Mouse (Mus musculus) layer of hippocampus, adult 6 months (tissue): ENCODE measurements around the gene Gm17387. TPM values are rescaled to one million over a fixed set of nuclear protein-coding genes. Genes with fewer than 3 reads are reported as not detected.

Experiments
- long read RNA-seq, 2 experiments: library from polyadenylated mRNA; unstranded; transcript quantifications; one replicate each; pipeline ENCODE4 v2.0.0; 2019 to 2020
- polyA plus RNA-seq: library from polyadenylated mRNA; unstranded; fragments of <200 nt; fragmentation: Nextera tagmentation; gene quantifications from 2 replicates; pipeline ENCODE4 v1.2.3, GENCODE M21; 2021

Gene Gm17387
- not detected in 2 replicates for polyA plus RNA-seq
- long read RNA-seq, experiment 1: 0 reads
- long read RNA-seq, experiment 2: 0 reads

DNA sequence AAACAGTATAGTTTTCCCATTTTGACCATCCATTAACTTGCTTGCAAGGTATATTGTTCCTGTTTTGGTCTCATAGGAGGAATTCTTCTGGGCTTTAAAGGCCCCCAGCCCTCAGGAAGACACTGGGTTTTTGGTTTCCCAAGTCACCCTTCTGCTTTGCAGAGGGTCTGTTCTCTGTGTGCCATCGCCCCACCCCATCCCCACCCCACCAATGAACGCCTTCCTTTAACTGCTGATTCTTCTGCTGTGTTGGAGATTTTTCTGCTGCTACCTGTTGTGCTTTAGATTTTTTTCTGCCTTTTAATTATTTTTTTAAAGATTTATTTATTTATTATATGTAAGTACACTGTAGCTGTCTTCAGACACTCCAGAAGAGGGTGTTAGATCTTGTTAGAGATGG, at the start of gene Gm17387:
Gm17387 (plus strand) TSS at position 301 of the 400 bp plus-strand sequence.

DNA sequence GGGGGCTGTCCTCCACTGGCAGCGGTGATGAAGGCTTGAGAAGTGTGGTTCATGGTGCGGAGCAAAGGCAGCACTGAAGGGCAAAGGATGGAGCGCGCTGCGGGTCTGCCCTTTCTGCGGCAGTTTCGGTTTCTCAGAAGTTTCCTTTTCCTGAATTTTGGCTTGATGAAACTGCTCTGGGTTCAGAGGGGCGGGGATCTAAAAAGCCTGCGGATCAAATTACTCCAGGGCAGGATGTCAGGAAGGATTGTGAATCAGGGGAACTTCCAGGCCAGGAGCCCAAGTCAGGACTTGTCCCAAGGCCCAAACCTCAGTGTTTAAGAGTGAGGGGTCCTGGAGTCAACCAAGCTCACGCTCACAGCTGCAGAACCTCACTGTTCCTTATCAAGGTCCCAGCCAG, 18.3 kb upstream of the Gm17387 start, which contains the start of gene Ifitm3:
Ifitm3 (minus strand) TSS at position 178 of the 400 bp plus-strand sequence.

DNA sequence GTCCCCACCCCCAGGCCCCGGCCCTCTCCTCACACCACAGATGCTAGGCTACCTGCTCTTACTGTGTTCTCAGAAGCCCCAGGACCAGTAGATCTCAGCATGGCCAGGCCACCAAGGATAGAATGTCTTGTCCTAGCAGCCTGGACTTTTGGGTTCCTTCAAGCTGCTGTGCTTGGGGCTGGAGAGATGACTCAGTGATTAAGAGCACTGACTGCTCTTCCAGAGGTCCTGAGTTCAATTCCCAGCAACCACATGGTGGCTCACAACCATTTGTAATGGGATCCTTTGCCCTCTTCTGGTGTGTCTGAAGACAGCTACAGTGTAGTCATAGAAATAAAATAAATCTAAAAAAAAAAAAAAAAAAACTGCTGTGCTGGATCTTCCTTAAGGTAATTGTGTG, 11.1 kb upstream of the Gm17387 start, which contains the start of gene Ifitm6:
Ifitm6 (minus strand) TSS at position 101 of the 400 bp plus-strand sequence.

DNA sequence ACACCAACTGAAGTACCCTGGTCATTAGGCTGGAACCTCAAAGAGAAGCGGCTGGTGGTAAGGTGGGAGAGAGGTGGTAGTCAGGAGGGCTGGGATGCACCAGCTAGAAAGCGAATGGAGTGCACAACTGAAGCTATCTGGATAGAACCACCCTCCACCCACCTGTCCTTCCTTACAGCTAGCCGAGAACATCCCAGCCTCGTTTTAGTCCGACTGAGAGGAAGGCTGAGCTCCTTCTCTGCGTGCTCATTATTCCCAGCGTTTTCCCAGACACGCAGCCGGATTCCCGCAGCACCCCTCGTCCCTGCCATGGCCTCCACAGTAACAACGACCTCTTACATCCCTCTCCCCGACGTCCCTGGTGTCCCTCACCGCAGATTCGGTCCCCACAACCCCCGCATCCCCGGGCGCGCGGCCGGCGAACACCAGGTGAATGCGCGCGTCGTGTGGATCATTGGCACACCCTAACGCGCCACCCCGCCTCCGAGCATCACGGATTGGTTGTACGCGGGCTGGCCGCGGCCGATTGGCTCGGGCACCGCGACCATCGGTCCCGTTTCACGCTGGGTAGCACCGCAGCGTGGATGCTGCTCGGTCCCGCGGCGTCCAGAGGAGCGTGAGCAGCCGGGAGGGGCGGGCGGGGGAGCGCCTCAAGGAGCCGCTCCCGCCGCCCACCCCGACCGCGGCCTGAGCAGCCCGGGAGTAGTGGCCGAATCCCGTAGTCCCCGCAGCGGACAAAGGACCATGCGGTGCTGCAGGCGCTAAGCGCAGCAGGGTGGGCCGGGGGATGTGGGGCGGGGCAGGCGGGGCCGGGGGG, 31.7 kb downstream of the Gm17387 start, which contains the start of gene B4galnt4:
B4galnt4 (plus strand) TSS at position 679 of the 817 bp plus-strand sequence.

DNA sequence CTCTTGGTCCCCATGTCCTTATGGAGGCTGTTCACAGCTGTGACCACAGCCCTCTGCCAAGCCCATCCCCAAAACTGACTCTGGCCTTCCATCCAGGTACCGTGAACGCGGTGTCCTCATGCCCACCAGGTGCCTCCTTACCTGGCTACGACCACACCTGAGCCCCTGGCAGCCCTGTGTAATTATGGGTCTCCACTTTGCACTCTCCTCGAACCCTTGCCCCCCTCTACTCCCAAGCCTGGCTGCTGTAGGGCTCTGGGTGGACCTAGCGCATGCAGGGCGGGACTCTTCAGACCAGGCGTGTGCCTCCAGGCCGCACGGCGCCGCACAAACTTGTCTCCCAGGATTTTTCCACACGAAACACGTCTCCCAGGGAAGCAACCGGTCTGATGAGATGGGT, 48.9 kb downstream of the Gm17387 start, which contains the start of gene Pkp3:
Pkp3 (plus strand) TSS at position 378 of the 400 bp plus-strand sequence.

Other genes starting within 250 kb of the Gm17387 start
- 0.24 and 0.28 TPM in 2 replicates for gene Syce1, start 241.3 kb upstream of the Gm17387 start, polyA plus RNA-seq
- 7.7 and 10.6 TPM in 2 replicates for gene Zfp941, start 207.0 kb upstream of the Gm17387 start, polyA plus RNA-seq
- gene Urah, start 194.1 kb upstream of the Gm17387 start, polyA plus RNA-seq: 2.4 and 3.5 TPM in 2 replicates
- 0.82 TPM in 1 of 2 replicates, not detected in the other for gene Scgb1c1, start 183.6 kb upstream of the Gm17387 start, polyA plus RNA-seq
- gene Odf3, start 181.3 kb upstream of the Gm17387 start, polyA plus RNA-seq: not detected in 2 replicates
- gene Gm45785, start 172.8 kb upstream of the Gm17387 start, polyA plus RNA-seq: 3.0 TPM in 1 of 2 replicates, not detected in the other
- 52.9 and 59.6 TPM in 2 replicates for gene Ric8a, start 172.2 kb upstream of the Gm17387 start, polyA plus RNA-seq
- 72.6 and 88.5 TPM in 2 replicates for gene Bet1l, start 171.6 kb upstream of the Gm17387 start, polyA plus RNA-seq
- gene Psmd13, start 147.2 kb upstream of the Gm17387 start, polyA plus RNA-seq: 96.9 and 105 TPM in 2 replicates
- gene Sirt3, start 146.8 kb upstream of the Gm17387 start, polyA plus RNA-seq: 114 and 117 TPM in 2 replicates
- 2.6 and 126 TPM in 2 replicates for gene Cox8b, start 128.7 kb upstream of the Gm17387 start, polyA plus RNA-seq
- gene Nlrp6, start 108.2 kb upstream of the Gm17387 start, polyA plus RNA-seq: 0.16 and 0.31 TPM in 2 replicates
- 1.6 and 2.2 TPM in 2 replicates for gene Pgghg, start 87.7 kb upstream of the Gm17387 start, polyA plus RNA-seq
- gene Ifitm5, start 78.8 kb upstream of the Gm17387 start, polyA plus RNA-seq: not detected in 2 replicates
- gene Gm45717, start 73.2 kb upstream of the Gm17387 start, polyA plus RNA-seq: not detected in 2 replicates
- gene Ifitm2, start 73.1 kb upstream of the Gm17387 start, polyA plus RNA-seq: 51.2 and 53.5 TPM in 2 replicates
- 4.4 and 5.5 TPM in 2 replicates for gene Ifitm1, start 61.9 kb upstream of the Gm17387 start, polyA plus RNA-seq
- 59.4 and 78.8 TPM in 2 replicates for gene Ifitm3, start 18.4 kb upstream of the Gm17387 start, polyA plus RNA-seq
- gene Ifitm6, start 11.2 kb upstream of the Gm17387 start, polyA plus RNA-seq: 0.31 TPM in 1 of 2 replicates, not detected in the other
- gene B4galnt4, start 32.0 kb downstream of the Gm17387 start, polyA plus RNA-seq: 16.5 and 19.8 TPM in 2 replicates
- 0.25 and 0.46 TPM in 2 replicates for gene Pkp3, start 49.1 kb downstream of the Gm17387 start, polyA plus RNA-seq
- gene Sigirr, start 71.4 kb downstream of the Gm17387 start, polyA plus RNA-seq: 1.5 and 1.6 TPM in 2 replicates
- gene Ano9, start 88.7 kb downstream of the Gm17387 start, polyA plus RNA-seq: 0.04 TPM in 1 of 2 replicates, not detected in the other
- gene Ptdss2, start 93.3 kb downstream of the Gm17387 start, polyA plus RNA-seq: 38.2 and 41.7 TPM in 2 replicates
- 64.0 and 68.9 TPM in 2 replicates for gene Rnh1, start 143.7 kb downstream of the Gm17387 start, polyA plus RNA-seq
- 44.0 and 48.3 TPM in 2 replicates for gene Hras, start 164.9 kb downstream of the Gm17387 start, polyA plus RNA-seq
- 3.0 and 3.7 TPM in 2 replicates for gene Lrrc56, start 165.0 kb downstream of the Gm17387 start, polyA plus RNA-seq
- 0.19 TPM in 1 of 2 replicates, not detected in the other for gene Lmntd2, start 184.9 kb downstream of the Gm17387 start, polyA plus RNA-seq
- gene Rassf7, start 186.7 kb downstream of the Gm17387 start, polyA plus RNA-seq: 2.4 and 2.5 TPM in 2 replicates
- 21.3 and 23.3 TPM in 2 replicates for gene Phrf1, start 199.7 kb downstream of the Gm17387 start, polyA plus RNA-seq
- 2.7 TPM in 2 replicates for gene Irf7, start 237.3 kb downstream of the Gm17387 start, polyA plus RNA-seq
- 0.06 TPM in 1 of 2 replicates, not detected in the other for gene Cdhr5, start 247.7 kb downstream of the Gm17387 start, polyA plus RNA-seq